Mouse (Mus musculus): ENCODE results near the gene Dab2ip. TPM values are rescaled to one million over a fixed set of nuclear protein-coding genes. Genes with fewer than 3 reads are reported as not detected.

Gene Dab2ip
- total RNA-seq, 2 experiments from 2014 or later = 125 to 138 TPM

- no peak for DNase-seq (ENCODE audit: extremely low spot score in 1 of 2, low spot score in 2 of 2)
- intact Hi-C loops (cut with DNase I) = no loop called here
Measured at GRCm38 (mm10) chr2:35750533-35751141, 192.6 kb downstream of the Dab2ip start.

GRCm38 (mm10) chr2:35751781-35752505, 193.9 kb downstream of the Dab2ip start:
- intact Hi-C loops (cut with DNase I) = no loop called here
- DNase-seq (ENCODE audit: extremely low spot score in 1 of 2, low spot score in 2 of 2) = no peak

- intact Hi-C loops (cut with DNase I) = no loop called here
Measured at GRCm38 (mm10) chr2:35756467-35756866, 198.4 kb downstream of the Dab2ip start.

GRCm38 (mm10) chr2:35760352-35760751, 202.3 kb downstream of the Dab2ip start:
- no peak for DNase-seq (ENCODE audit: extremely low spot score in 1 of 2, low spot score in 2 of 2)
- intact Hi-C loops (cut with DNase I) = no loop called here

More at GRCm38 (mm10) chr2:35756467-35756866, 198.4 kb downstream of the Dab2ip start:
- DNase-seq (ENCODE audit: extremely low spot score in 1 of 2, low spot score in 2 of 2) = no peak

- intact Hi-C loops (cut with DNase I) = no loop called here
- DNase-seq (ENCODE audit: extremely low spot score in 1 of 2, low spot score in 2 of 2) = no peak
Measured at GRCm38 (mm10) chr2:35760867-35761266, 202.8 kb downstream of the Dab2ip start.

GRCm38 (mm10) chr2:35761458-35761857, 203.4 kb downstream of the Dab2ip start:
- intact Hi-C loops (cut with DNase I) = no loop called here
- no peak for DNase-seq (ENCODE audit: extremely low spot score in 1 of 2, low spot score in 2 of 2)

DNA sequence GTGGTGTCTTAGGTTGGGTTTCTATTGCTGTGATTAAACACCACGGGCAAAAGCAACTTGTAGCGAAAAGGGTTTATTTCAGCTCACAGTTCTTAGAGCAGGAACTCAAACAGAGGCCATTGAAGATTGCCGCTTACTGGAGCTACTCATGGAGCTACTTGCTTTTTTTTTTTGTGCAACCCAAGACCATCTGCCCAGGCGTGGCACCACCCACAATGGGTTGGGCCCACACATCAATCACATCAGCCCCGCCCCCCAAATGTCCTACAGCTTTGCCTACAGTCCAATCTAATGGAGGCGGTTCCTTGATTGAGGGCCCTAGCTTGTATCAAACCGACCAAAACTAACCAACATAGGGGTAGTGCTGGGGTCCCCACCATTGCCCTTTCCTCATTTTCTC, 205.8 kb downstream of the Dab2ip start:
- DNase-seq (ENCODE audit: extremely low spot score in 1 of 2, low spot score in 2 of 2) = no peak
- intact Hi-C loops (cut with DNase I) = no loop called here

GRCm38 (mm10) chr2:35764328-35764727, 206.3 kb downstream of the Dab2ip start:
- intact Hi-C loops (cut with DNase I) = no loop called here
- DNase-seq (ENCODE audit: extremely low spot score in 1 of 2, low spot score in 2 of 2) = no peak

DNA sequence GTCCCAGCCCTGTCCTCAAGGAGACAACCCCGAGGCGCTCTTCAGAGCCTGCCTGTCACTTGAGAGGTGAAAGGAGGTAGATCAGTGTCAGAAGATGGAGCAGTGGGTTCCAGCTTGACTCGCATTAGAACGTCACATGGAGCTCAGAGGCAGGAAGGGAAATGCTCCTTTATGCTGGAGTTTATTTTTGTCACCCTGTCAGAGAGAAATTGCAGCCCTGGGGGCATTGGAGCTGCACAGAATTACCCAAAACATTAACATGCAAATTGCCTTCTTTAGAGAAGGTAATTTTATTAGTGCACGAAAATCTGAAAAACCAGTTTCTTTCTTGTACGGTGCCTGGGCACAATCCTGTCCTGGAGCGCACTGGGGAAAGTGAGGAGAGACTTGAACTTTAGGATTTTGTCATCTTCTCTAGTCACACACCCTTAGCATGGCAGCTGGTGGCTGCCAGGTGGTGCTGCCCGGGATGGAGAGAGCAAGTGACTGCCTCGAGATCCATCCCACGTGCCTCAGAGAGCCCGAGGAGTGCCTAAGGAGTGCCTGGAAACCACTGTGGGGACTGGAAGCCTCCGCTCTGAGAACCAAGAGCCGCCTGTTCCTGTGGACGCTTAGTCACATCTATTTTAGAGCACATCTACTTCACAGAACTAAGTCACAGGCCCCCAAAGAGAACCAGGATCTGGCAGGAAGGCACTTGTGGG, 209.9 kb downstream of the Dab2ip start:
- intact Hi-C loops (cut with DNase I) = no loop called here
- DNase-seq (ENCODE audit: extremely low spot score in 1 of 2, low spot score in 2 of 2) = no peak

DNA sequence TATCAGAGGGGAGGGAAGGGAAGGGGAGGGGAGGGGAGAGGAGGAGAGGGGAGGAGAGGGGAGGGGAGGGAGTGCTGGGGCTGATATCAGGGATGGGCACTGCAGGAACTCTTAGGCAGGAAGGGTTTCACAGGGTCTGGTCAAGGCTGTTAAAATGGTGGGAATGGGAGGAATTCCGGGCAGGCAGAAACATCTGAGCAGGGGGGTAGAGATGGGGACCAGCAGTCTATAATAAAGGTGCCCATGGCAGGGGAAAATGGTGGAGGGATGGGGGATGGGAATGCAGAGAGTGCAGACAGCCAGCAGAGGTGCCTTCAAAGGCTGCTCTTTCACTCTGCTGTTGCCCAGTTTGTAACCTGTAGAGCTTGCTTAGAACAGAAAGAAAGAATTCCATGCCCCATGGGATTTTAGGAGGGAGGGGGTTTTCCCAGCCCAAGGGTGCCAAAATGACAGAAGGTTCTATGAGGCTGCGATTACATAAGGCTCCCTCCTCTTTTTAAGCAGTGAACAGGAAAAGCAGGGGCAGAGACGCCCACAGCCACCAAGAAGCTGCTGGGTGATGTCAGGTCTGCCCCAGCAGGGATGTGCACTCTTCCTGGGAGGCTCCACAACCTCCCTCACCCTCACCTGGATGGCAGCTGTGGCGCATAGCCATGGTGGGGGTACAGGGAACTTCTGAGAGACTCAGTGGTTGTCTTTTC, 210.6 kb downstream of the Dab2ip start:
- intact Hi-C loops (cut with DNase I) = no loop called here
- DNase-seq (ENCODE audit: extremely low spot score in 1 of 2, low spot score in 2 of 2) = peak in 1 of 2 experiments; percentile 52

GRCm38 (mm10) chr2:35769398-35769797, 211.3 kb downstream of the Dab2ip start:
- DNase-seq (ENCODE audit: extremely low spot score in 1 of 2, low spot score in 2 of 2) = no peak
- intact Hi-C loops (cut with DNase I) = no loop called here

DNA sequence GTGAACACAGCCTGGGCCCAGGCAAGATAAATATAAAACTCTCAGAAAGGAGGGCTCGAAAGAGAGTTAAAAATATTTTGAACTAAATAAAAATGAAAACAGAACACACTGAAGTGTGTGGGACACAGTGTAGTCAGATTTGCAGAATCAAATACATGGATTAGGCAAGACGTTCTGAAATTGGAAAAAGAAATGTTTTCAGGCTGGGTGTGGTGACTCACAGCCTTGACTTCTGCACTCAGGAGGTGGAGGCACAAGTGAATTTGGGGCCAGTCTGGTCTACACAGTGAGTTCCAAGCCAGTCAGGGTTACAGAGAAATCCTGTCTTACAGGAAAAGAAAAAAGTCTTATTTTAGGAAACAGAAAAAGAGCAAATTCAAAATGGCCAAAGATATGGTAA, 212.5 kb downstream of the Dab2ip start:
- intact Hi-C loops (cut with DNase I) = no loop called here
- no peak for DNase-seq (ENCODE audit: extremely low spot score in 1 of 2, low spot score in 2 of 2)

GRCm38 (mm10) chr2:35775651-35776055, 217.6 kb downstream of the Dab2ip start:
- DNase-seq (ENCODE audit: extremely low spot score in 1 of 2, low spot score in 2 of 2) = no peak
- intact Hi-C loops (cut with DNase I) = no loop called here

DNA sequence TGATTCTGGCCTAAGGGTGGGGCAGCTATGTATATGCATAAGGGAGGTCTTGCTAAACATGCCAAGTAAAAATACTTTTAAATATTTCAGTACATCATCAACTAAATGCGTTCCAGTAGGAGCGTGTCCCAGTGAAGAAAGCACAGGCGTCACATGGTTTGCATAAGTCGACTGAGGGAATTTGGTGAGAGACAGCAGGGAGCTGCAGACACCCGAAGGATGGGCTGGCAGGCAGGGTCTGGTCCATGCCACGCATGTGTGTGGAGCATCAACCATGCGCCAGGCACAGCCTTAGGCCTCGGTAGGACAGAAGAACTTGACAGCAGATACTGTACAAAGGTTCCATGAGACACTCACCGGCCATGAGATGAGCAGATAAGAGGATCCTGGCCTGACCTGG, 218.9 kb downstream of the Dab2ip start:
- DNase-seq (ENCODE audit: extremely low spot score in 1 of 2, low spot score in 2 of 2) = peak in 1 of 2 experiments; percentile 36
- intact Hi-C loops (cut with DNase I) = no loop called here

DNA sequence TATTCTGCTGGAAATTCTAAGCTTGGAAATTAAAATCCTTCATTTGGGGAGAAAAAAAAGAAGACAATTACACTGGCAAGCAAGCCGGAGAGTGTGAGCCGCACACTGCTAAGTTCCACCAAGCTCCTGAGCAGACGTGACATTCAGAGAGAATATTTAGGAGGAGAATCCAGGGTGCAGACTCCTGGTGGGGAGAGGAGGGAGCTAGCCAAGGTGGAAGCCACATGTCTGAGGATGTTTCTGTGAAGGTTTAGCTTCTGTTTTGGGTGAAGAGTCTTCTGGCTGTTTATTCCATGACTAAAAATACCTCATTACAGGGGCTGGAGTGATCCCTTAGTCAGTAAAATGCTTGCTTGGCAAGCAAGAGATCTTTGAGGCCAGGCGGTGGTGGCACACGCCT, 221.2 kb downstream of the Dab2ip start:
- intact Hi-C loops (cut with DNase I) = no loop called here
- DNase-seq (ENCODE audit: extremely low spot score in 1 of 2, low spot score in 2 of 2) = no peak

Other genes with a start within 250 kb of the Dab2ip start
- gene Stom, start 221.3 kb upstream of the Dab2ip start, total RNA-seq (2021) = 1 to 10 TPM; 6.5 to 7.5 TPM
- not detected for gene 4930568D16Rik, start 190.5 kb upstream of the Dab2ip start, total RNA-seq (2021)
- not detected for gene 4930402F06Rik, start 161.1 kb upstream of the Dab2ip start, total RNA-seq (2021)
- gene Ggta1, start 95.0 kb upstream of the Dab2ip start, total RNA-seq (2021) = 1 to 10 TPM; 3.7 to 4.2 TPM